Mouse (Mus musculus): ENCODE results near the gene Arhgap21. TPM values are rescaled to one million over a fixed set of nuclear protein-coding genes. Genes with fewer than 3 reads are reported as not detected.

Gene Arhgap21
- polyA plus RNA-seq, 1 experiment from 2014 or later = 27.4 TPM

DNA sequence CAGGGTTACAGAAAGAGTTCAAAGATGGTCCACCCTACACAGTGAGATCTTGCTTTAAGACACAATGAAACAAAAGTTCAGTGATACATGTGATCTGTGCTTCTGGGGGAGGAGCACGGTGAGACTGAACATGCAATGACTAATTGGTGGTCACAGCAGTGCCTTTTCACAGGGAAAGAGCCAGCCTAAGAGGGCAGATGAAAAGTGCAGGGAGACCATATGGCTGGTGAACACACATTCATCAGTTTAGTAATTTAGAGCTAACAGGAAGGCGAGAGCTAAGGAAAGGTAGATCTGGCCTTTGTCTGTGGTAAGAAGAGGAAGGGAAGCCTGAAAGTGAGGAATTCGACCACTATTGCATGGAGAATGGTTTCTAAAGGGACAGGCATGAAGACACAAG lies 102.9 kb downstream of the Arhgap21 start:
- H3K4me1 ChIP-seq (ENCODE audit: control insufficient read depth in 2 of 2, insufficient read depth in 2 of 2, low read length in 2 of 2) = peaks cover 3 to 7% of the 10 kb centered on the region in 2 experiments
- H3K9ac ChIP-seq (ENCODE audit: low read length) = no peak overlapping the region
- H3K36me3 ChIP-seq (ENCODE audit: control insufficient read depth, insufficient read depth, low read length) = peaks cover 64% of the 10 kb centered on the region
- ATAC-seq (ENCODE audit: insufficient number of reproducible peaks, insufficient read depth, low FRiP score, low read depth) = no peak
- H3K9me3 ChIP-seq (ENCODE audit: control insufficient read depth, low read length) = no peaks in the 10 kb centered on the region
- H3K4me3 ChIP-seq (ENCODE audit: control insufficient read depth in 1 of 2, insufficient read depth in 1 of 2, low read depth in 1 of 2, low read length in 2 of 2) = no peak overlapping the region
- 91% methylated on average over 3 of the region's 3 CpGs for WGBS
- H3K27me3 ChIP-seq (ENCODE audit: control insufficient read depth, insufficient read depth, low read length) = no peaks in the 10 kb centered on the region
- H3K27ac ChIP-seq (replicated peaks in 1 of 2; ENCODE audit: control insufficient read depth in 1 of 2, insufficient read depth in 1 of 2, low read depth in 2 of 2, low read length in 2 of 2) = no peak overlapping the region
- H3K4me2 ChIP-seq (ENCODE audit: low read length) = no peak overlapping the region

DNA sequence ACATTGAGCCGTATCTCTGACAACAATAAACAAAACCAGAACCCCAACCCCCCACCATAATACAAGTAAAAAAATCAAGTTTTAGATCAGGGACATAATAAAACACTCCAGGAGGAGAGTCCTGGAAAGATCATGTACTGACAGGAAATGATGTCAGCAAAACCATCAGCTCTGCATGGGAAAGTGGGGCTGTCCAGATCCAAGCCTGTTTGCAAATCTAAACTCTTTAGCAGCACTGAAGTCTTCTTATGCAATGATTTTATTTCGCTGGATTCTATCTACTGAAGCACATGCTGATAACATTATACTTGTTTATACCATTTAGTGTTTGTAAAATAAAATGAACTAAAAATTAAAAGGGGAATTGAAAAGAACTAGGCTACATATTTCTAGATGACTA lies 104.1 kb downstream of the Arhgap21 start:
- no peak overlapping the region for H3K9ac ChIP-seq (ENCODE audit: low read length)
- H3K27ac ChIP-seq (replicated peaks in 1 of 2; ENCODE audit: control insufficient read depth in 1 of 2, insufficient read depth in 1 of 2, low read depth in 2 of 2, low read length in 2 of 2) = no peak overlapping the region
- peaks cover 76% of the 10 kb centered on the region for H3K36me3 ChIP-seq (ENCODE audit: control insufficient read depth, insufficient read depth, low read length)
- H3K4me2 ChIP-seq (ENCODE audit: low read length) = no peak overlapping the region
- peaks cover 3 to 4% of the 10 kb centered on the region in 2 experiments for H3K4me1 ChIP-seq (ENCODE audit: control insufficient read depth in 2 of 2, insufficient read depth in 2 of 2, low read length in 2 of 2)
- H3K4me3 ChIP-seq (ENCODE audit: control insufficient read depth in 1 of 2, insufficient read depth in 1 of 2, low read depth in 1 of 2, low read length in 2 of 2) = no peak overlapping the region
- no peaks in the 10 kb centered on the region for H3K9me3 ChIP-seq (ENCODE audit: control insufficient read depth, low read length)
- no peak for ATAC-seq (ENCODE audit: insufficient number of reproducible peaks, insufficient read depth, low FRiP score, low read depth)
- 95% methylated on average over 2 of the region's 2 CpGs for WGBS
- H3K27me3 ChIP-seq (ENCODE audit: control insufficient read depth, insufficient read depth, low read length) = no peaks in the 10 kb centered on the region

GRCm38 (mm10) chr2:20860756-20861155 lies 107.9 kb downstream of the Arhgap21 start:
- H3K4me1 ChIP-seq (ENCODE audit: control insufficient read depth in 2 of 2, insufficient read depth in 2 of 2, low read length in 2 of 2) = no peaks in the 10 kb centered on the region
- WGBS = 76% methylated on average over 5 of the region's 5 CpGs
- H3K9ac ChIP-seq (ENCODE audit: low read length) = no peak overlapping the region
- ATAC-seq (ENCODE audit: insufficient number of reproducible peaks, insufficient read depth, low FRiP score, low read depth) = no peak
- no peak overlapping the region for H3K4me2 ChIP-seq (ENCODE audit: low read length)
- no peak overlapping the region for H3K27ac ChIP-seq (replicated peaks in 1 of 2; ENCODE audit: control insufficient read depth in 1 of 2, insufficient read depth in 1 of 2, low read depth in 2 of 2, low read length in 2 of 2)
- H3K9me3 ChIP-seq (ENCODE audit: control insufficient read depth, low read length) = no peaks in the 10 kb centered on the region
- H3K4me3 ChIP-seq (ENCODE audit: control insufficient read depth in 1 of 2, insufficient read depth in 1 of 2, low read depth in 1 of 2, low read length in 2 of 2) = no peak overlapping the region
- H3K36me3 ChIP-seq (ENCODE audit: control insufficient read depth, insufficient read depth, low read length) = peaks cover 98% of the 10 kb centered on the region
- no peaks in the 10 kb centered on the region for H3K27me3 ChIP-seq (ENCODE audit: control insufficient read depth, insufficient read depth, low read length)

- Histone ChIP-seq H3K4me3 (ENCODE audit: control insufficient read depth in 1 of 2, insufficient read depth in 1 of 2, low read depth in 1 of 2, low read length in 2 of 2) (no peak overlapping the region), H3K9ac (ENCODE audit: low read length) (no peak overlapping the region), H3K9me3 (ENCODE audit: control insufficient read depth, low read length) (no peaks in the 10 kb centered on the region), H3K27ac (replicated peaks in 1 of 2; ENCODE audit: control insufficient read depth in 1 of 2, insufficient read depth in 1 of 2, low read depth in 2 of 2, low read length in 2 of 2) (no peak overlapping the region), H3K4me2 (ENCODE audit: low read length) (no peak overlapping the region), H3K36me3 (ENCODE audit: control insufficient read depth, insufficient read depth, low read length) (peaks cover 76% of the 10 kb centered on the region), H3K27me3 (ENCODE audit: control insufficient read depth, insufficient read depth, low read length) (no peaks in the 10 kb centered on the region), H3K4me1 (ENCODE audit: control insufficient read depth in 2 of 2, insufficient read depth in 2 of 2, low read length in 2 of 2) (no peaks in the 10 kb centered on the region)
- ATAC-seq (ENCODE audit: insufficient number of reproducible peaks, insufficient read depth, low FRiP score, low read depth) = no peak
- WGBS = 78% methylated on average over 18 of the region's 18 CpGs
Observed at GRCm38 (mm10) chr2:20849346-20849745, 119.3 kb downstream of the Arhgap21 start.

GRCm38 (mm10) chr2:20831608-20832406 lies 136.9 kb downstream of the Arhgap21 start:
- Histone ChIP-seq H3K27ac (replicated peaks in 1 of 2; ENCODE audit: control insufficient read depth in 1 of 2, insufficient read depth in 1 of 2, low read depth in 2 of 2, low read length in 2 of 2) (no peak overlapping the region), H3K9me3 (ENCODE audit: control insufficient read depth, low read length) (no peaks in the 10 kb centered on the region), H3K4me1 (ENCODE audit: control insufficient read depth in 2 of 2, insufficient read depth in 2 of 2, low read length in 2 of 2) (no peaks in the 10 kb centered on the region), H3K36me3 (ENCODE audit: control insufficient read depth, insufficient read depth, low read length) (no peaks in the 10 kb centered on the region), H3K4me3 (ENCODE audit: control insufficient read depth in 1 of 2, insufficient read depth in 1 of 2, low read depth in 1 of 2, low read length in 2 of 2) (no peak overlapping the region), H3K27me3 (ENCODE audit: control insufficient read depth, insufficient read depth, low read length) (no peaks in the 10 kb centered on the region), H3K4me2 (ENCODE audit: low read length) (no peak overlapping the region), H3K9ac (ENCODE audit: low read length) (no peak overlapping the region)
- ATAC-seq (ENCODE audit: insufficient number of reproducible peaks, insufficient read depth, low FRiP score, low read depth) = no peak
- WGBS = 81% methylated on average over 3 of the region's 3 CpGs

GRCm38 (mm10) chr2:20830882-20831281 lies 137.8 kb downstream of the Arhgap21 start:
- Histone ChIP-seq H3K36me3 (ENCODE audit: control insufficient read depth, insufficient read depth, low read length) (no peaks in the 10 kb centered on the region), H3K4me3 (ENCODE audit: control insufficient read depth in 1 of 2, insufficient read depth in 1 of 2, low read depth in 1 of 2, low read length in 2 of 2) (no peak overlapping the region), H3K27ac (replicated peaks in 1 of 2; ENCODE audit: control insufficient read depth in 1 of 2, insufficient read depth in 1 of 2, low read depth in 2 of 2, low read length in 2 of 2) (no peak overlapping the region), H3K4me2 (ENCODE audit: low read length) (no peak overlapping the region), H3K9ac (ENCODE audit: low read length) (no peak overlapping the region), H3K27me3 (ENCODE audit: control insufficient read depth, insufficient read depth, low read length) (no peaks in the 10 kb centered on the region), H3K9me3 (ENCODE audit: control insufficient read depth, low read length) (no peaks in the 10 kb centered on the region), H3K4me1 (ENCODE audit: control insufficient read depth in 2 of 2, insufficient read depth in 2 of 2, low read length in 2 of 2) (no peaks in the 10 kb centered on the region)
- no peak for ATAC-seq (ENCODE audit: insufficient number of reproducible peaks, insufficient read depth, low FRiP score, low read depth)
- 78% methylated on average over 3 of the region's 3 CpGs for WGBS

GRCm38 (mm10) chr2:20826258-20826657 lies 142.4 kb downstream of the Arhgap21 start:
- Histone ChIP-seq H3K9ac (ENCODE audit: low read length) (no peak overlapping the region), H3K4me3 (ENCODE audit: control insufficient read depth in 1 of 2, insufficient read depth in 1 of 2, low read depth in 1 of 2, low read length in 2 of 2) (no peak overlapping the region)

GRCm38 (mm10) chr2:20818226-20818625 lies 150.5 kb downstream of the Arhgap21 start:
- Histone ChIP-seq H3K4me3 (ENCODE audit: control insufficient read depth in 1 of 2, insufficient read depth in 1 of 2, low read depth in 1 of 2, low read length in 2 of 2) (no peak overlapping the region), H3K27ac (replicated peaks in 1 of 2; ENCODE audit: control insufficient read depth in 1 of 2, insufficient read depth in 1 of 2, low read depth in 2 of 2, low read length in 2 of 2) (no peak overlapping the region), H3K27me3 (ENCODE audit: control insufficient read depth, insufficient read depth, low read length) (no peaks in the 10 kb centered on the region), H3K9ac (ENCODE audit: low read length) (no peak overlapping the region), H3K4me2 (ENCODE audit: low read length) (no peak overlapping the region), H3K9me3 (ENCODE audit: control insufficient read depth, low read length) (peaks cover 3% of the 10 kb centered on the region; the same call in 1 of the 2 replicates), H3K36me3 (ENCODE audit: control insufficient read depth, insufficient read depth, low read length) (no peaks in the 10 kb centered on the region), H3K4me1 (ENCODE audit: control insufficient read depth in 2 of 2, insufficient read depth in 2 of 2, low read length in 2 of 2) (no peaks in the 10 kb centered on the region)
- no peak for ATAC-seq (ENCODE audit: insufficient number of reproducible peaks, insufficient read depth, low FRiP score, low read depth)
- whole genome bisulfite sequencing = 78% methylated on average over 7 of the region's 7 CpGs

More at GRCm38 (mm10) chr2:20826258-20826657, 142.4 kb downstream of the Arhgap21 start:
- no peaks in the 10 kb centered on the region for H3K36me3 ChIP-seq (ENCODE audit: control insufficient read depth, insufficient read depth, low read length)
- H3K4me1 ChIP-seq (ENCODE audit: control insufficient read depth in 2 of 2, insufficient read depth in 2 of 2, low read length in 2 of 2) = no peaks in the 10 kb centered on the region
- peaks cover under 1% of the 10 kb centered on the region; the same call in 1 of the 2 replicates for H3K9me3 ChIP-seq (ENCODE audit: control insufficient read depth, low read length)
- H3K27ac ChIP-seq (replicated peaks in 1 of 2; ENCODE audit: control insufficient read depth in 1 of 2, insufficient read depth in 1 of 2, low read depth in 2 of 2, low read length in 2 of 2) = no peak overlapping the region
- no peaks in the 10 kb centered on the region for H3K27me3 ChIP-seq (ENCODE audit: control insufficient read depth, insufficient read depth, low read length)
- no peak for ATAC-seq (ENCODE audit: insufficient number of reproducible peaks, insufficient read depth, low FRiP score, low read depth)
- H3K4me2 ChIP-seq (ENCODE audit: low read length) = no peak overlapping the region

Data from heart, embryonic 14.5 days (tissue).